Mouse (Mus musculus) mammary gland, adult 2 months (tissue): ENCODE data around the gene Sox10. TPM values are rescaled to one million over a fixed set of nuclear protein-coding genes. Genes with fewer than 3 reads are reported as not detected.

Experiments used
- polyA plus RNA-seq: library from polyadenylated mRNA; depleted of rRNA; stranded (reverse); fragments of >200 nt; gene quantifications from 2 replicates; pipeline ENCODE4 v1.2.3, GENCODE M21; 2012; ENCODE audit warnings: low replicate concordance; rRNA removed

The Sox10 gene
- polyA plus RNA-seq, result 49.5 and 61.8 TPM in 2 replicates

DNA sequence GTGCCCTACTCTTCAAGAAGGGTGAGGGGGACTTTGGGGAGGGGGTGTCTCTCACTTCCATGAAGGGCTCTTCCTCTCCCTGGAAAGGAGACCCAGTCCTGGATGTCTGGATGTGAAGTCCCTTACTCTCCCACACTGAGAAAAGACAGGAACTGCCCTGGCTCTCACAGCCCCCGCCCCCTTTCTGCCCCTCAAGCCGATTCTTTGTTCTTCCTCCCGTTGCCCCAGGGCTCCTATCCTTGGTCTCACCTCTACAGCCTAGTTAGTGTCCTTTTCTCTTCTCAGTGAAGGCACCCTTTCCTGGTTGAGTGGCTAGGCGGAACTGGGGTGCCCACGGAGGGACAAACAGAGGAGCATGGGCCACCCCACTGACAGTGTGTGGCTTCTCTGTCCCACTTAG, at the start of gene Sox10:
Sox10 (minus strand) TSS at position 101 of the 400 bp plus-strand sequence.

DNA sequence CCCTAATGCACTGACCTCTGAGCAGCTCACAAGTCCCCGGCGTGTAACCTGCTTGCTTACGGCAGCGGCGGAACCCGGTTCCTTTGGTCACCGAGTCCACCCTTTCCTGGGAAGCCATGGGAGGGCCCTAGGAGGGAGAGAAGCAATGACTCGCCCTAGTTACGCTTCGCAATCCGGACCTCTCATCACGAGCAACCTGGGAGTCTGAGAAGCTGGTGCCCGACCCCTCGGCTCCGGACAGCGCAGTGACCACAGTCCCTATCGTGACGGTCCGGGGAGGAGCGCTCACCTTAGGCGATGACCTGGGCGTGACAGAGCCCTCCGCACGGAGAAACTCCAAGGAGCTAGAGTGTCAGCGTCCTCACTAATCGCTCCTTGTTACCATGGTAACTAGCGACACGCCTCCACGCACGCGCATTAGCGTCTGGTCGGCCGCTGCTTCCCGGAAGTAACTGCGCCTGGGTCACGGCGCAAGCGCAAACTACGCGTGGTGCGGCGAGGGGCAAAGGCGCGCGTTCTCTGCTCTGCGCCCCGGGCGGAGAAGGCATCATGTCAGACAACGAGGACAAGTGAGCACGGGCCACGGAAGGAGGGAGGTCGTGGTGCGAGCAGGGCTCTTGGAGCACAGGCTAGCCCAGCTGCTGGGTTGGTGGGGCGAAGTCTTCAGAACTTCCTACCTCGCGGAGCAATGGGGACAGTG, 24.0 kb downstream of the Sox10 start, which contains the start of the genes Polr2f and 1700088E04Rik:
Polr2f (plus strand) TSS at position 144 of the 700 bp plus-strand sequence.
1700088E04Rik (minus strand) TSS at position 388 of the 700 bp plus-strand sequence.

DNA sequence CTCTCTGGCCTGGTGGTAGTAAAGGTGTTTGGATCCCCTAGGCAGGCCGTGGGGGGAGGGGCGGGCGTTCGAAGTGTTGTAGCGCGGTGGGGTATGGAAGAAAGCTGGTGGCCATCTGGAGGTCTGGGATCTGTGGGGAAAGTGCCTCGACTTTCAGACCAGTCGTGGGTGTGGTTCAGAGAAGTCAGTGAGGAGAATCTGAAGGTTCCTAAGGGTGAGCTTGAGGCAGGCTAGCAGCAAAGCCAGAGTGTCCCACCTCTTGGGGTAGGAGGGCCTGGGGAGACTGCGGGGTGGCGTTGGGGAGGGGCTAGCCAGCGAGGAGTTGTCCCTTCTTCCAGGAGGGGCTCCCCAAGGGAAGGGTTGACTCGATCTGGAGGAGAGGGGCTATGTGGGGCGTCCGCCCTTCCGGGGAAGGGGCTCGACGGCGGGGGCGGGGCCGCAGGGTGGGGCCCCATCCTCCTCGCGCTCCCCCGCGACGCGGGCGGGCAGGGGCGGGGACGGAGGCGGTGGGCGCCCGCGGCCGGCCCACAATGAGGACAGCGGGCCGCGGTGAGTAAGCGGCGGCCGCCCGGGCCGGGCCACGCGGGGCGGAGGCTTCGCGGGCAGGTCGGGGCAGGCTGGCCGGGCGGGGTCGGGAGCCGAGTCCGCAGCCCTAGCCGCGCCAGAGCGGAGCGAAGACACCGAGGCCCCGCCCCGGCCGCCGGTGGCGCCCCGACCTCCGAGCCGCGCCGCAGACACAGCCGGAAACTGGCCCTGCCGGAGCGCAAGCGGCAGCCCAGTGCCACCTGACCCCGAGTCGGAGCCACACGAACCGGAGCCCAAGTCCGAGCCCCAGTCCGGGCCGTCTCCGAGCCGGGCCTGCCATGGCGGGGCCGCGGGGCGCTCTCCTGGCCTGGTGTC, 56.4 kb downstream of the Sox10 start, which contains the start of gene Micall1:
Micall1 (plus strand) TSS at position 478 of the 900 bp plus-strand sequence.

Other genes starting within 250 kb of the Sox10 start
- 905 and 1,106 TPM in 2 replicates for gene Lgals1, start 238.5 kb downstream of the Sox10 start, polyA plus RNA-seq
- gene Nol12, start 230.3 kb downstream of the Sox10 start, polyA plus RNA-seq, result 19.9 and 29.9 TPM in 2 replicates
- gene Triobp, start 217.5 kb downstream of the Sox10 start, polyA plus RNA-seq, result 62.5 and 82.9 TPM in 2 replicates
- gene H1f0, start 136.8 kb downstream of the Sox10 start, polyA plus RNA-seq, result 54.9 and 109 TPM in 2 replicates
- 0.22 and 2.2 TPM in 2 replicates for gene Galr3, start 123.4 kb downstream of the Sox10 start, polyA plus RNA-seq
- gene Ankrd54, start 102.3 kb downstream of the Sox10 start, polyA plus RNA-seq, result 50.2 and 76.0 TPM in 2 replicates
- 133 and 209 TPM in 2 replicates for gene Eif3l, start 90.1 kb downstream of the Sox10 start, polyA plus RNA-seq
- gene Micall1, start 56.3 kb downstream of the Sox10 start, polyA plus RNA-seq, result 31.8 and 55.0 TPM in 2 replicates
- 30.3 and 37.2 TPM in 2 replicates for gene Polr2f, start 24.2 kb downstream of the Sox10 start, polyA plus RNA-seq
- gene 1700088E04Rik, start 24.0 kb downstream of the Sox10 start, polyA plus RNA-seq, result 1.7 and 2.4 TPM in 2 replicates
- 24.4 and 24.7 TPM in 2 replicates for gene Pick1, start 63.9 kb upstream of the Sox10 start, polyA plus RNA-seq
- 0.16 TPM in 1 of 2 replicates, not detected in the other for gene Gm49486, start 64.2 kb upstream of the Sox10 start, polyA plus RNA-seq
- gene Slc16a8, start 89.5 kb upstream of the Sox10 start, polyA plus RNA-seq, result 0.39 and 0.56 TPM in 2 replicates
- gene Baiap2l2, start 120.3 kb upstream of the Sox10 start, polyA plus RNA-seq, result 3.0 and 9.8 TPM in 2 replicates
- 40.1 and 46.3 TPM in 2 replicates for gene Pla2g6, start 163.2 kb upstream of the Sox10 start, polyA plus RNA-seq
- 3.9 and 7.9 TPM in 2 replicates for gene Maff, start 181.4 kb upstream of the Sox10 start, polyA plus RNA-seq
- 174 and 318 TPM in 2 replicates for gene Tmem184b, start 238.3 kb upstream of the Sox10 start, polyA plus RNA-seq